Mouse (Mus musculus) fibroblast of lung, adult 2 months (primary cell): ENCODE results near the gene Efna3.

Experiments used
- DNase-seq: peaks from one replicate; pipeline ENCODE4 v3.0.0-alpha.2; 2011; ENCODE audit warnings: low read depth

The Efna3 gene

DNA sequence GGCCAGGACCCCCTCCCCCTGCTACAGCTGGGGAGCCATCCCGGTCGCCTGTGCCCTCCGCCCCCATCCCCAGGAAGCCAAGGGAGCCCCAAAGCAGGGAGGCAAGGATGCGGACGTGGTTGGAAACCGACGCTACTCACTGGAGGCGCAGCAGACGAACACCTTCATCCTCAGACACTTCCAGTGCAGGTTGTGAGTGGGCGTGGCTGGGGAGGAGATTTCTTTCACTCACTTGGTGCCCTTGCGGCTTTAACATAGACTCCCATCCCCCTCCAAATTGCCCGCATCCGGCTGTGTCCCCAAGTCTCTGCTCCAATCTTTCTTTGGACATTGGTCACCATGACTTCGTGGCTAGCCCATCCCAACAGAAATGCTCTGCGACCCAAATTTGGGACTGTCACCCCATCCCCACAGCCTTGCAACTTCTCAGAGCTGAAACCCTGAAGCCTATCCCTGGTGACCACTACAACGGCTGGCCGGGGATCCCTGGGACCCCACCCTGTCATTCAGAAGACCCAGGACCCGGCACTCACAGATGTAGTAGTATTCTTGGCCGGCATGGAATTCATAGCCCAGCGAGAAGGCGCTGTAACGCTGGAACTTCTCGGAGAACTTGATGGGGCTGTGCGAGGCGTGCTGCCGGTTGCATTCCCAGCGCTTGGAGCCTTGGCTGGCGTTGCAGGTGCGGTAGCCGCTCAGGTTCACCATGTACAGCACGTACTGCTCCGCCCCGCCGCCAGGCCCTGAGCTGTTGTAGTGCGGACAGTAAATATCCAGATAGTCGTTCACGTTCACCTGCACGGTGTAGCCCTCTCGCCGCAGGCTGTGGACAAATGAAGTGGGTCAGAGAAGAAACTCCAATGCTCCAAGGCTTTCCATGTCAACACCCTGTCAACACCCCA, 6.6 kb downstream of the Efna3 start:
- no peak for DNase-seq

DNA sequence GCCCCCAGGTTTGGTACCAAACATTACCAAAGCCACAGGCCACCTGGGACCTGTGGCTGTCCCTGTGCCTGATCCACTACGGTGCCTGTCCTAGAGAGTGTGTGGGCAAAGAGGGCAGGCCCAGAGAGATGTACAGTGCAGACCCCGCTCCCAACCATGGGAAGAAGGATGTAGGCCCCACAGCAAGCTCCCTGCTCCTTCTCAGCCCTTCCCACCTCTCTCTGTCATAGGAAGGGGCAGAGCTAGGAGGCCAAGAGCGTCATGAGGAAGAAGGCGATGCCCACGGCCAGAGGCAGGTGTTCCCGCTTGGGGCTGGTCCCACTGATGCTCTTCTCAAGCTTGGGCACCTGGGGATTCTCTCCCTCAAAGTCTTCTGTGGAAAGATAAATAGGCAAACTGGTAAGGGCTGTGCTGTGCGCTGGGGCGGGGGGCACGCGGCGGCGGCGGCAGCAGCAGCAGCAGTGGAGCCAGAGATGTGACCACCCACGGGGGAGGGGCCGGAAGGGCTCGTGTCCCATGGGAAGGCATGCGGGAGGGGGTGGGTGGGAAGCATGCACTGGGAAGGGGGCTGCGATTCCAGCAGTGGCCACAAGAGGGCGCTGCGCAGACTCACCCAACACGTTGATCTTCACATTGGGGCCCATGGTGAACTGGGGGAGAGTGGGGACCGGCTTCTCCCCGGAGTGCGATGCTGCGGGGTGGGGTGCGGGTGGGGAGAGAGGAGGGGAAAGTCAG, 7.4 kb downstream of the Efna3 start:
- no peak for DNase-seq

DNA sequence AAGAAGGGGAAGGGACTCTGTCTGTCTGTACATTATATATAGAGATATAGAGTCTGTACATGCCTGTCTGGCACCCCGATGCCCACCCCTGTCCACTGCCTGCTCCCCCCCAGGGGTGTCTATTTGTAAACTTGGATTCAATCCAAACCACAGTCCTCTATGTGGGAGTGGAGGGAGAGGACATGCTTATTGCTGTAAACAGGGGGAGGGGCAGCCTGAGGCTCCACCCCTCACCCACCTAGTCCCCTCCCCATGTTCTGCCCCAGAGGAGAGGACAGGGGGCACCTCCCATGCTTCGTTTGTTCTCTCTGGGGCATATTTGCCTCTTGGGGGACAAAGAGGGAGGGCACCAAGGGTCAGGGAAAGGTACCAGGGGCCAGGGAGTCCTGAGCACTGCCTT, 8.0 kb downstream of the Efna3 start:
- DNase-seq = no peak

DNA sequence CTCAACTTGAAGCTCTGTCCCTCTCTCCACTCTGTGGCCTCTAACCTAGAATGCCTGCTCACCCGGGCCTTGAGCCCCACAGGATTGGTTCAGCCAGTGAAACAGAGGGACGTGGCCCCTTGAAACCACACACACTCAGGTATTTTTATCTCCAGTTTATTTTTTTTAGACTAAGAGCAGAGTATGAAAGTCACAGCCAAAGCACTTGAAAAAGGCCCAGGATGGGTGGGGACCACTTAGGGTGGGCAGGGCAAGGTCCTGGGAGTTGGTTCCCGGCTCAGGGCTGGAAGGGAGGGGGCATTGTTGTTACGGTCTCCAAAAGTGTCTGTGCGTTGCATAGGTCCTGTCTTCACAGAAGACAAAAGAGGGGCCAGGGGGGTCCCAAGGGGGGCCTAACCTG, 8.4 kb downstream of the Efna3 start:
- no peak for DNase-seq

DNA sequence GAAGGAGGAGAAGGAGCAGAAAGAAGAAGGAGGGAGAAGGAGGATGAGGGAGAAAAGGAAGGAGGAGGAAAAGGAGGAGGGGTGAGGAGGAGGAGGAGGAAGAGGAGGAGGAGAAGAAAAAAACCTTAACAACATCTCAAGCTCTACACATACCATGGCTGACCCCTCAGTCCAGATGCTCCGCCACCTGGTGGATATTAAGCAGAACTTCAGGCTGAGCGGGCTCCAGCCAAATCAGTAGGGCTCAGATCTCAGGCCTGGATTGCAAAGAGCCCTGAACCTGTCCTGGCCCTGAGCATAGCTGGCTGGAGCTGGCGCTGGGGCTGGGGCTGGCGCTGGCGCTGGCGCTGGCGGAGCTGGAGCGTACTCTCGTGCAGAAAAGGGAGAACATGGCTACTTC, 14.7 kb downstream of the Efna3 start:
- DNase-seq = no peak

DNA sequence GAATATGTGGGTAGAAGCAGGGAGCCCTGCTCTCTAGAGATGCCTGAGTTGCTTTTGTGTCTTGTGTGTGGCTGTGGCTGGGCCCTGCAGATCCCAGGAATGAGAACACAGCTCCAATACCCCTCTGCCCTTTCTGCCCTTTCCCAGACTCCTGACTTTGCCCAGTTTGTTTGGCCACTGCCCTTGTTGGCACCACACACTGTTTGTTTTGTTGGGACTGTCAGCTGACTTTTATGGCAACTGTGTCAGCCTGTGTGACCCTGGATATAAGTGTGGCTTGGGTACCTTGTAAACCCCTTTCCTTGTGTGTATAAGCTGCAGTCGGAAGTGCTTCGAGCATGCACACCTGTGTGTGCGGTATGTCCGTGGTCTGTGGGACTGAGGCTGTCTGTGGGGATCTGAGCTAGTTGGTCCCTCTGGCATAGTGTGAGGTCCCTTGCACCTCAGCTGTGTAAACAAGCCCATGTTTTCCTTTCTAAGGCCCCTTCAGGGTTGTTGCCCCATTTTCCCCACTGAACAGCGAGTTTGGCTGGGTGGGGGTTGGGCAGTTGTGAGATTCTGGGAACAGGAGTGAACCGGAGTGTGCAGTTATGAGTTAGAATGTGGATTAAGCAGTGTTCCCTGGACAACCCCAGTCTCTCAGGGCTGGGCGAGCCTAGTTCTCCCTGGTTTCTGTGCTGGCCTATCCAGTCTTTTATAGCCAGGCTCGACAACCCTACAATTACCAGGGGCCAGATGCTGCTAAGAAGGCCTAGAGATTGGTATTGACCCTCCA, 17.0 kb downstream of the Efna3 start:
- no peak for DNase-seq

DNA sequence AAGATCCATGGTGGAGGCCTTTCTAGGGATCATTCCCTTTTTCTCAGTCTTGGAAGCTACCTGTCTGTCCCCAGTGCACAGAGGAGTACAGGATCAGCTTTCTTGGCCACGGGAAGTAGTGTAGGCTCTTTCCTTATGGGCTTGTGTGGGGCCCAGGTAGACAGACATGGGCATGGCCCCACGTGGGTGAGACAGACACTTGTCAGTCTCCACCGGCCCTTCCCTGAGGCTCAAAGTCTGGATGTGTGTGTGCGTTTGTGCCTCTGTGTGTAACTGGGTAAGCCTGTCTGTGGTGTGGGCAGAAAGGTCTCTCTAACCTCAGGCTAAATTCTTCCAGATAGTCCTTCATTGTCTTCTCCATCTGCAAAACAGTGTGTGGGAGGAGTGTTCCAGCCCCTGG, 17.7 kb downstream of the Efna3 start:
- DNase-seq = no peak

DNA sequence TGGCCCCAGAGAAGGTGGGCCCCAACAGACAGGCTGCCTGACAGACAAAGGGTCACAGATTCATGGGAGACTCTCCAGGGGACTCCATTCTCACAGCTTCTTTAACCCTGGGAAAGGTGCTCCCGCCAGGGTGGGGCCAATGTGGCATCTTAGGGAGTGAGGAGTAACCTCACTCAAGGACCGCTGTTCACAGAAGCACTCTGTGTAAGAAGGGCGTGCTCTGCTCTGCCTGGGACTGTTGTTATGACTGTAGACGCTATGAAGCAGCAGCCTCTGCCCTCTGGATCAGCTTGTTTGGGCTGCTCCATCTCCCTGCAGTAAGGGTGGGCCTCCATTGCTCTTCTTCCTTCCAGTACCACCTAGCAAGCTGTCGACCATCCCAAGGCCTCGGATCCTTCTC, 18.3 kb downstream of the Efna3 start:
- no peak for DNase-seq

DNA sequence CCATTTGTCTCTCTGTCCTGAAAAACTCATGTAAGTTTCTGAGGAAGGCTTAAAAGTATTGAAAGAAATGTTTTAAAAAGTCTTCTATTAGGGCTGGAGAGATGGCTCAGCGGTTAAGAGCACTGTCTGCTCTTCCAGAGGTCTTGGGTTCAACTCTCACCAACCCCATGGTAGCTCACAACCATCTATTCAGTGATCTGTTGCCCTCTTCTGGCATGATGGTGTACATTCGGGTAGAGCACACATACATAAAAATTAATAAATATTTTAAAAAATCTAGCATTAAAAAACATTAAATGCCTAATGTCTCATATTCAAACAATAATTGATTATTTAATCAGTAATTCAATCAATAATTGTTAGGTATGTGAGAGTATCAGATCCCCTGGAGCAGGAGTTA, 22.3 kb downstream of the Efna3 start:
- DNase-seq = no peak

DNA sequence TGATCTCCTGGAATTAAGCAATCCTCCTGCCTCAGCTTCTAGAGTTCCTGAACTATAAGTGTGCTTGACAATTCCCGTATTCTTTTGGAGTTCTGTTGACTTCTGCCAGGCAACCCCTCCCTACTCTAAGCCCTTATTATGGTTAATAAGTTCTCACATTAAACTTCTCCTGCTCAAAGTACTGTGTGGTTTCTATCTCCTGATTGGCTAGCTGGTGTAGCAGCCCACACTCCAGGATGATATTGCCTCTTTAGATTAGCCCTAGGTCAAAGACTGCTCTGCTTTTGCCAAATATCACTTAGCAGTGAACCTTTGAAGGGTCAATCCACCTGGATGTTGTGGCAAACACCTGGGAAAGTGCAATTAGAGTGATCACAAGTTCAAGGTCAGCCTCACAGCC, 22.7 kb downstream of the Efna3 start:
- DNase-seq = no peak

DNA sequence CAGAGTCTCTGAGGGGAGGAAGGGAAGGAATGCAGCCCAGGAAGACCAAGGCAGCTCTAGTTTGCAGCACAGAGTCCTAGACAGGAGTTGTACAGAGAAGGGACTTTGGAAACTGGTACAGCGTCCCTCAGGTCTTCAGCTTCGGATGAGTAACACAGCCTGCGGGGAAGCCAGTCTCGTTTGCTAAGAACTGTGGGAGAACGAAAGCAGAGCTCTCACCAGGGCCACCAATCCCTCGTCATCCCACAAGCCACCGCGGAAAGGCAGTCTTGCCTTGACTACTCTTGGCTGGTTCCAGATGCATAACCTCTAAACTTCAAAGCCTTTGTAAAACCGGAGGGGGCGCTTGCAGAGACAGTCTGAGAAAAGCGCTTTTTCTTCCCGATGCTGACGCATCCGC, 23.3 kb downstream of the Efna3 start:
- no peak for DNase-seq

DNA sequence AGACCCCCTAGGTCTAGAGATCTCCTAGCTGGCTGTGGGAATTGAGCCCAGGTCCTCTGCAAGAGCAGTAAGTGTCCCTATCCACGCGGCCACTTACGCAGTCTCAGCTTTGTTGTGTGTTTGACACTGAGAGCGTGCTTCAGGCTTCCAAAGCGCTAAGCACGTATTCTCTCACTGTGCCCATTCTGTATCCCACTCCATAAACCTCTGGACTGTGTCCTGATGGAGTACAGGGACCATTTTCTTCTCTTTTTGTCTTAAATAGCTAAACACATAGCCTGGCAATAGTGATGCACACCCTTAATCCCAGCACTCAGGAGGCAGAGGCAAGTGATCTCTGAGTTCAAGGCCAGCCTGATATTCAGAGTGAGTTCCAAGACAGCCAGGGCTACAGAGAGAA, 23.9 kb downstream of the Efna3 start:
- no peak for DNase-seq

DNA sequence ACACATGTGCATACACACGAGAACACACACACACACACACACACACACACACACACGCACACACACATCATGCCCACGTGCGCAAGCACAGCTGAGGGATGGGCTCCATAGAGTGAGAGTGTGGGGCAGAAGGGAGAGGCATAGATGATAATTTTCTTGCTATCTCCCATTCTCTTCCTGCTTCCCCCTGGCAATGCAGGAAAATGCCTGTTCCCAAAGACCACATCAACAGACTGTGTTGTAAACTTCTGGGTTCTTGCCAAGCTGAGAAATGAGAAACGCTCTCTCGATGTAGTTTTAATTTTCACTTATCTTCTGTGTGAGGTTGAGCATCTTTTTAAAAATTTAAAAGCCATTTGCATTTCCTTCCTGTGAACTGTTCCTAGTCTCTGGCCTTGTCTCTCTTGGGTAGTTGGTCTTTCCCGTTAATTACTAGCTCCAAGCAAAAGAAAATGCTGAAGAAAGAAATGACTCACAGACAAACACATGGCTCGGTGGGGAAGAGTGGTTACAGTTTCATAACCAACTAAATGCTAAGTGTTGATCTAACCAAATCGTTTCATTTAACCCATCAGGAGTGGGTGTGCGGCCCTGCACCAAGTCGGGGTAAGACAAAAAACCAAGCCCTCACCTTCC, 25.9 kb downstream of the Efna3 start:
- no peak for DNase-seq

DNA sequence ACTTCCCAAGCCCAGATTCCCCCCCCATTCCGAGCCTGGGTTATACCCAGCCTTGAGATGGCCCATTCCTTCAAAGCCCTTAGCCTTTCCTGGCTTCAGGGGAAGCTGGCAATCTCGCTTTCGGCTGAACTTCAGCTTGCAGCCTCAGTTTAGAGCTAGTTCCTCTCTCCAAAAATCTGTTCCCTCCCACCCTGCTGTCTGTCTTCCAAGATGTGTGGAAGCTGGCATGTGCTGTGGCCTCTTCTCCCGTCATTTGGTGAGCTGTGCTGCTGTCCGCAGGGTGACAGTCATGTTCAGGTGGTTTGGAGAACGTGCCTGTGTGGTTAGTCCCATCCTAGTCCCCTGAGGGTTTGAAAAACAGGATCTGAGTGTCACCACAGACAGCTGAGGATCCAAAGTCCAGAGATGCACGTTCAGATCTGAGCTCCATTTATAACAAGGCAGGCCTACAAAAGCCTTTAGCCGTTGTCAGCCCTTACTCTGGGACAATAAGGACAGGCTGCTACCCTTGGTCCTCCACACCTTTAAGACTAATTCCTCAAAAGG, 27.0 kb downstream of the Efna3 start:
- no peak for DNase-seq

DNA sequence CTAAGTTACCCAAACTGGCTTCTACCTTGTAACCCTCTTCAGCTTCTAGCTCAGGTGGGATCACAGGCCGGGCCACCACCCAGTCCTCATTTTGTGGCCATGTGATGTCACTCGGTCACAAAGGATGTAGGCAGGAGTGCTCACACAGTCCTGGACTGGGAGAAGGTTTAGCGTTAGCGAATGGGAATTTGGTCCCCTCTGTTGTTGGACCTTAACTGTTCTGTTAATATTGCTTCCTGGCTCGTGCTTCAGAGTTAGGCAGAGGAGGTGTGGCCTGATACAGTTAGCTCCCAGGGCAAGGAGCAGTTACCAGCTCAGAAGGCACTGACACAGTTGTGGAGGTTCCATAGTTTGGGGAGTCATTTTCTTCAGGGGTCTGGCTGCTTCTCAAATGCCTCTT, 28.6 kb downstream of the Efna3 start:
- no peak for DNase-seq

DNA sequence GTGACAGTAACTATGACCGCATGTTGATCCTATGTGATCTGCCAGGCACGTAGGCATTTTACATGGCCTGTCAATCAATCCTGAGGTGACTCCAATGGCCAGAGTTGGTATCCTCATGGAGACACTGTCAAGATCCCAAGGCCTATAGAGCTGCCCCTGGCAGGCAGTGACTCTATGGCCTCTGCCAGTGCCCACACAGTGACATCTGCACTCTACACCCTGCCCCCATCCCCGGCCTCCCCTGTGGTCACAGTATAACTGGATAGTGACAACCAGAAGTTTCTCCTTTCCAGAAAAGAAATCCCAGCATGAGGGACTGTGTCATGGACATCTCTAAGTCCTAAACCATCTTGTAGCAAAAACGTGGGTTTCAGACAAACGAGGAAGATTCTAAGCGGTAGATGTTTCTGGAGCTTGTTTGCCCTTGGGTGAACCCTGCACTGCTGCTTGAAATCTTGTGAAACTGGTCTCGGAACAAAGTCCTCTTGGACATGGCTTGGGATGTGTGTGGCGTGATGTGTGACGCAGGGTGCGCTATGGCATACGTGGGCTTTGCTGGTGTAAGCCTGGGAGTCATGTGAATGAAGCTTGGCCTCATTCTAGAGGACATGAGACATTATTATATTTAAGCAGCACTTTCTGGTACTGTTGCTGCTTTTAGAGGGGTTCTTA, 29.4 kb downstream of the Efna3 start:
- no peak for DNase-seq

DNA sequence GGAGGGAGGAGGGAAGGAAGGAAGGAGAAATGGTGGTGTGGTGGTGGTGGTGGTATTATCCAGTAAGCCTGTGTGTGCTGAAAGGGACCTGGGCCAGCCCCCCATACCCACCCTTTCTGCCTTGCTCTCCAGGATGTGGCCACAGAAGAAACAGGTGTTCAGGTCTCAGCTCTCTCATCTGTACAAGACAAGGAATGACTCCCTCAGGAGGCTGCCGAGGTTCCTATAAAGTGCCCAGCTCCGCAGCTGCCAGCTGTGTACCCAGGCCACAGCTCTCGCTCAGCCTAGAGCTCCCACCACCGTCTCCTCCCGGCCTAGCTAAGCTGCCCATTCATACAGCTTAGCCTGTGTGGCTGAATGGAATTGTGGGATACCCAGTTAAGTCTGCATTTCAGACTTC, 30.5 kb downstream of the Efna3 start:
- DNase-seq = no peak

DNA sequence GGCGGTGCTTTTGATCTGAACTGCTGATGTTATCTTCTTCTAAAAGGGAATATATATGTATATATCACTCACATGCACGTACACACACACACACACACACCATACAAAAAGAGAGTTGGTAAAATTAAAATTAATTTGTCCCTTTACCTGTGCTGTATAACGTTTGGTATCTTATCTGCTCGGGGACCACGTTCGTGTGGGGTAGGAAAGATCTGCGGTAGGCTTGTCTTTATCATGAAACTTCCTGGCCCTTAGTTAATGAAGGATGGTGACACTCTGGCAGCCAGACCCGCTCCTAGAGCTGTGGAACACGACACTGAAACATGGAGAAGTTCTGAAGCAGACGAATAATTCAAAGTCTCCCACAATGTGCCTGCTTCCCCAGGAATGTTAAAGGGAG, 30.9 kb downstream of the Efna3 start:
- no peak for DNase-seq

DNA sequence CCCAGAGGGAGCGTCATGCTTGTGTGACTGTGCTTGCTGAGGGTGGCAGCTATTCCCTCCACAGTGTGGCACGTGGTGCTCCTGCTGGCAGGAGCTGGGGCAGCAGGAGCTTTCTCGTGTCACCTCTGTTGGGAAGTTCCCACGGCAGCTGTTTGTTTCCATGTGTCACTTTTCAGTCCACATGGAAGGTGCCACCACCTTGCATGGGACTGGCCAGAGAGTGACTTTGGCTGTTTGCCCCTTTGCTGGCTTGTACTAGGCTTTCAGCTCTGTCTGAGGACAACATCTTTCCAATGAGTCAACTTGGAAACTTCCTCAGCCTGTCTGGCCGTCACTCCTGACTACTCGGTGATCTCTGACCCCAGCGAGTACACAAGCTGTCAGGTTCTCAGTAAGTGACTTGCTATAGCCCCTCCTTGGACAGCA, 34.2 kb downstream of the Efna3 start:
- no peak for DNase-seq

DNA sequence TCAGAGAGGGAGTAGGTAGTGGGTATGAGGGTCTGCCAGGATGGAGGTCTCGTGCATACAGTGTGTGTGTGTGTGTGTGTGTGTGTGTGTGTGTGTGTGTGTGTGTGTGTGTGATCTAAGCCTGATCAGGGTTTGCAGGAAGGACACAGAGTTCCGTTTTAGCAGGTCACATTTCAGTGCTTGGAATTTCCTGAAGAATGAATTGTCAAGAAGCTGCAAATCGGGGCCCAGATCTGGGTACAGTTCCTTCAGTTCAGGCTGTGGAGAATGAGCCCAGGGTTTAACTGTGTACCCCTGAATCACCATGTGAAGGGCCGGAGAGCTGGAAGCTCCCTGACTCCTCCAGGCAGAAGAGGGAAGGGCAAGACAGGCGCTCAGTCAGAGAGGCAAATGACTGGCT, 35.5 kb downstream of the Efna3 start:
- DNase-seq = no peak

DNA sequence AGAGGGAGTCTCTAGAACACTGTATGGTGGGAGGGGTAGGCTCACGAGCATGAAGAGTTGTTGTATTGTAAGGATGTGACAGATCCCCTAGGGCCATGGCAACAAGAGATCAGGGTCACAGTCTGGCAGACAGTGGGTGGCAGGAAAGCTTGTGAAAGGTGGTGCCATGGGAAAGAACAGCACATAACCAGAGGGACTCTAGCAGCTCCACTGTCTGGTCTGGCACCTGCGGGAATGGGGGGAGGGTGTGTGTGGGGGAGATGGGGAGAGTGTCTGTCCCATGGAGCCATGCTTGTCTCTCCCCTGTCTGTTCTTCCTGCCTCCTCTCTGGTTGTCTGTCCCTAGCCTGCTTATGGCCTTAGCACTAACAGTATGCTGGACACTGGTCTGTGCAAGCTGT, 37.2 kb downstream of the Efna3 start:
- DNase-seq = no peak
